Mouse (Mus musculus) limb, embryonic 11.5 days (tissue): Measurements from ENCODE around the gene Dctn2. TPM values are rescaled to one million over a fixed set of nuclear protein-coding genes. Genes with fewer than 3 reads are reported as not detected.
A peak's percentile ranks its signal among the peaks of the same experiment; 100 is the strongest.

Experiments used
- ATAC-seq: fragments of 200-750 bp; cut with Nextera tagmentation; 2 replicates; pipeline ENCODE4 v1.8.0; 2017; ENCODE audit warnings: low read depth; ENCODE audit not compliant: insufficient number of reproducible peaks, low FRiP score, low TSS enrichment
- DNase-seq: peaks from one replicate; pipeline ENCODE4 v3.0.0-alpha.2; 2015; ENCODE audit warnings: low spot score
- H3K27ac ChIP-seq: fragments of 300-500 bp; sonication (generic); replicated peaks from 2 replicates; pipeline ENCODE4 v1.5.1; 2014; ENCODE audit warnings: low read depth, mild to moderate bottlenecking, low read length
- H3K27me3 ChIP-seq: fragments of 300-500 bp; sonication (generic); 2 replicates; pipeline ENCODE4 v1.6.1; 2014; ENCODE audit warnings: mild to moderate bottlenecking, low read length, mixed read lengths; ENCODE audit not compliant: control insufficient read depth, insufficient read depth
- H3K36me3 ChIP-seq: fragments of 300-500 bp; sonication (generic); 2 replicates; pipeline ENCODE4 v1.6.1; 2014; ENCODE audit warnings: mild to moderate bottlenecking, low read length, moderate library complexity, mixed read lengths; ENCODE audit not compliant: control insufficient read depth, insufficient read depth
- H3K4me1 ChIP-seq: fragments of 300-500 bp; sonication (generic); 2 replicates; pipeline ENCODE4 v1.6.1; 2014; ENCODE audit warnings: low read length, mixed read lengths; ENCODE audit not compliant: control insufficient read depth, insufficient read depth
- H3K4me2 ChIP-seq: fragments of 300-500 bp; sonication (generic); 2 replicates; pipeline ENCODE4 v1.6.1; 2014; ENCODE audit warnings: low read depth, mild to moderate bottlenecking, moderate library complexity; ENCODE audit not compliant: severe bottlenecking
- H3K4me3 ChIP-seq: fragments of 300-500 bp; sonication (generic); 2 replicates; pipeline ENCODE4 v1.5.1; 2014; ENCODE audit warnings: low read depth, low read length
- H3K9ac ChIP-seq: fragments of 300-500 bp; sonication (generic); 2 replicates; pipeline ENCODE4 v1.6.1; 2014; ENCODE audit warnings: mild to moderate bottlenecking, low read length
- H3K9me3 ChIP-seq: fragments of 300-500 bp; sonication (generic); 2 replicates; pipeline ENCODE4 v1.6.1; 2016; ENCODE audit warnings: low read length; ENCODE audit not compliant: control insufficient read depth
- WGBS: fragments of 180-500 bp; shearing (Covaris S2); extraction: QIAGEN DNeasy Blood & Tissue Kit; methylation state at CpG from one replicate; pipeline ENCODE4 v1.1.7; 2014; 5-methylcytosine and 5-hydroxymethylcytosine counted together
- polyA plus RNA-seq: library from polyadenylated mRNA; unstranded; fragments of >200 nt; fragmentation: Nextera tagmentation; extraction: Ambion mirVana; gene quantifications from 2 replicates; pipeline ENCODE4 v1.2.1, GENCODE M21; 2014

The Dctn2 gene
- polyA plus RNA-seq, 1 experiment from 2014 or later, result 170 TPM

- ATAC-seq (0 out of 2 replicates have a peak, but pooled peaks have one; percentile 20), DNase-seq (peak; percentile 51)
- no peak overlapping the region for H3K4me3 ChIP-seq
- H3K9me3 ChIP-seq, result no peaks in the 10 kb centered on the region
- no peak overlapping the region for H3K4me2 ChIP-seq
- no peaks in the 10 kb centered on the region for H3K36me3 ChIP-seq
- H3K27ac ChIP-seq, result no peak overlapping the region
- WGBS, result 19% methylated on average over 4 of the region's 4 CpGs
- H3K27me3 ChIP-seq, result no peaks in the 10 kb centered on the region
- no peak overlapping the region for H3K9ac ChIP-seq
- H3K4me1 ChIP-seq, result no peaks in the 10 kb centered on the region; the same call in 1 of the 2 replicates
These were observed 37.3 kb upstream of the Dctn2 start for GRCm38 (mm10) chr10:127228897-127229296.

- ATAC-seq, result no peak
- no peak overlapping the region for H3K9ac ChIP-seq
- H3K4me3 ChIP-seq, result no peak overlapping the region
- DNase-seq, result no peak
- H3K4me2 ChIP-seq, result no peak overlapping the region
- WGBS, result 88% methylated on average over 12 of the region's 12 CpGs
- H3K36me3 ChIP-seq, result no peaks in the 10 kb centered on the region
- H3K27me3 ChIP-seq, result no peaks in the 10 kb centered on the region
- no peak overlapping the region for H3K27ac ChIP-seq
- no peaks in the 10 kb centered on the region for H3K9me3 ChIP-seq
- no peaks in the 10 kb centered on the region; the same call in 1 of the 2 replicates for H3K4me1 ChIP-seq
These were observed 35.5 kb upstream of the Dctn2 start for GRCm38 (mm10) chr10:127230693-127231092.

- DNase-seq (no peak), ATAC-seq (no peak)
- Histone ChIP-seq H3K27me3 (no peaks in the 10 kb centered on the region), H3K27ac (no peak overlapping the region), H3K9ac (no peak overlapping the region), H3K4me2 (no peak overlapping the region), H3K9me3 (no peaks in the 10 kb centered on the region), H3K36me3 (no peaks in the 10 kb centered on the region), H3K4me1 (no peaks in the 10 kb centered on the region), H3K4me3 (no peak overlapping the region)
- 86% methylated on average over 14 of the region's 14 CpGs for WGBS
These were observed 34.4 kb upstream of the Dctn2 start for GRCm38 (mm10) chr10:127231741-127232140.

- 71% methylated on average over 9 of the region's 9 CpGs for WGBS
- H3K9me3 ChIP-seq, result no peaks in the 10 kb centered on the region
- DNase-seq, result no peak
- H3K9ac ChIP-seq, result no peak overlapping the region
- ATAC-seq, result no peak
- H3K4me1 ChIP-seq, result no peaks in the 10 kb centered on the region
- H3K27me3 ChIP-seq, result no peaks in the 10 kb centered on the region
- no peaks in the 10 kb centered on the region for H3K36me3 ChIP-seq
- H3K4me2 ChIP-seq, result no peak overlapping the region
- no peak overlapping the region for H3K27ac ChIP-seq
- H3K4me3 ChIP-seq, result no peak overlapping the region
These were observed 33.0 kb upstream of the Dctn2 start for GRCm38 (mm10) chr10:127233141-127233540.

- H3K27ac ChIP-seq, result no peak overlapping the region
- H3K4me2 ChIP-seq, result no peak overlapping the region
- H3K4me3 ChIP-seq, result no peak overlapping the region
- H3K9me3 ChIP-seq, result no peaks in the 10 kb centered on the region
- ATAC-seq (no peak), DNase-seq (no peak)
- H3K9ac ChIP-seq, result no peak overlapping the region
- no peaks in the 10 kb centered on the region for H3K36me3 ChIP-seq
- H3K4me1 ChIP-seq, result no peaks in the 10 kb centered on the region
- WGBS, result 22% methylated on average over 9 of the region's 9 CpGs
- H3K27me3 ChIP-seq, result no peaks in the 10 kb centered on the region
These were observed 29.6 kb upstream of the Dctn2 start for GRCm38 (mm10) chr10:127236541-127236940.

- no peak for DNase-seq
- H3K27me3 ChIP-seq, result no peaks in the 10 kb centered on the region
- no peaks in the 10 kb centered on the region for H3K36me3 ChIP-seq
- H3K4me2 ChIP-seq, result no peak overlapping the region
- no peak overlapping the region for H3K9ac ChIP-seq
- H3K4me1 ChIP-seq, result no peaks in the 10 kb centered on the region
- no peaks in the 10 kb centered on the region for H3K9me3 ChIP-seq
- no peak for ATAC-seq
- 69% methylated on average over 18 of the region's 18 CpGs for WGBS
- no peak overlapping the region for H3K27ac ChIP-seq
- no peak overlapping the region for H3K4me3 ChIP-seq
These were observed 27.8 kb upstream of the Dctn2 start for GRCm38 (mm10) chr10:127238241-127238824.

- Histone ChIP-seq H3K27ac (no peak overlapping the region), H3K4me2 (no peak overlapping the region), H3K9ac (no peak overlapping the region), H3K4me1 (no peaks in the 10 kb centered on the region), H3K27me3 (no peaks in the 10 kb centered on the region), H3K4me3 (no peak overlapping the region), H3K36me3 (no peaks in the 10 kb centered on the region), H3K9me3 (no peaks in the 10 kb centered on the region)
- DNase-seq, result no peak
- no peak for ATAC-seq
- 85% methylated on average over 5 of the region's 5 CpGs for WGBS
These were observed 15.4 kb upstream of the Dctn2 start for GRCm38 (mm10) chr10:127250810-127251209.

GRCm38 (mm10) chr10:127255625-127256345, 10.4 kb upstream of the Dctn2 start:
- Histone ChIP-seq H3K9me3 (no peaks in the 10 kb centered on the region), H3K27ac (no peak overlapping the region), H3K4me1 (no peaks in the 10 kb centered on the region), H3K4me3 (no peak overlapping the region), H3K9ac (no peak overlapping the region), H3K36me3 (no peaks in the 10 kb centered on the region), H3K27me3 (no peaks in the 10 kb centered on the region), H3K4me2 (no peak overlapping the region)
- DNase-seq, result peak; percentile 85
- ATAC-seq, result peak; percentile 74
- 25% methylated on average over 14 of the region's 14 CpGs for WGBS
